Mouse (Mus musculus) liver, adult (tissue): ENCODE measurements around the gene Wdr20.

Source experiments
- GATA4 ChIP-seq: IDR thresholded peaks from 2 replicates; pipeline ENCODE4 v1.6.1; 2014; ENCODE audit warnings: mild to moderate bottlenecking, low read length; ENCODE audit not compliant: insufficient replicate concordance

The Wdr20 gene

DNA sequence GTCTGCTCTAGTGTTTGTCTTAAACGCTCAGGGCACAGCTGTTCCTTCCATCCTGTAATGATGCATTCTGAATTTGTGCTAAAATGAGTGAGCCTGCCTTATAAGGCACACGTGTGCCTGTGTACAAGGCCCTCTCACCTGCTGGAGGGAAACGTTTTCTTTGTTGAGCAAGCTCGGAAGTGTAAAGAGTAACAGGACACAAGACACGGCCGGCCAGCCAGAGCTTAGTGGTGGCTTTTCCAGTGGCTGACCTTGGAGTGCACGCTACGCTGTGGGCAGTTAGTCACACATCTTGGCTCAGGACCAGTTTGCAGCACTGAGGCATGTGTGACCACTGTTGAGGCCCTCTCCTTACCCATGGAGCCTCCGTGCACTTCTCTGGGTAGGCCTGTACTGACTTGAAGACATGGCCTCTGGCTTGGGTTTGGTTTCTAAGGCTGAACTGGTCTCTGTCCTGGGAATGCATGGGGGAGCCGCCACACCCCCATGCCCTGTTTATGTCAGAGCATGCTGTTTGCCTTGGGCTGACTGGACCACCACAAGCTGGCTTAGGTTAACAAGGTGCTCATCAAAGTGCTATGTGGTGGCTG is 60.2 kb downstream of the Wdr20 start:
- TF ChIP-seq GATA4 = no peak

DNA sequence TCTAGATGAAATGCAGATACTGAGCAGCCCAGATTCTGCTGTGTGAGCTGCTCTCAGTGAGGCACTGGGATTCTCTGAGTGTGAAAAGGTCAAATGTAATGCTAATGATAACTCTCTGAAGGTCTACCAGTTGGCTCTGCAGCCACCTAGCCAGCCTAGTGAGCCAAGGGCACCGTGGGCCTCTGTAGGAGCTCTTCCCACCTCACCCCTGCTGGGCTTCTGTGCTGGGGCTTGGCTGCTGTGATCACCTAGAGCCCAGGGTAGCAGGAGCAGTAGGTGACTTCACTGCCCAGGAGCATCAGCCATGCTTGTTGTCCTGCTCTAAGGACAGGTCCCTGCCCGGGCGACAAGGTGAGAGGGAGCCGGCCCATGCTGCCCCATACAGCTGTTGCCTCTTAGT is 61.5 kb downstream of the Wdr20 start:
- TF ChIP-seq GATA4 = no peak

DNA sequence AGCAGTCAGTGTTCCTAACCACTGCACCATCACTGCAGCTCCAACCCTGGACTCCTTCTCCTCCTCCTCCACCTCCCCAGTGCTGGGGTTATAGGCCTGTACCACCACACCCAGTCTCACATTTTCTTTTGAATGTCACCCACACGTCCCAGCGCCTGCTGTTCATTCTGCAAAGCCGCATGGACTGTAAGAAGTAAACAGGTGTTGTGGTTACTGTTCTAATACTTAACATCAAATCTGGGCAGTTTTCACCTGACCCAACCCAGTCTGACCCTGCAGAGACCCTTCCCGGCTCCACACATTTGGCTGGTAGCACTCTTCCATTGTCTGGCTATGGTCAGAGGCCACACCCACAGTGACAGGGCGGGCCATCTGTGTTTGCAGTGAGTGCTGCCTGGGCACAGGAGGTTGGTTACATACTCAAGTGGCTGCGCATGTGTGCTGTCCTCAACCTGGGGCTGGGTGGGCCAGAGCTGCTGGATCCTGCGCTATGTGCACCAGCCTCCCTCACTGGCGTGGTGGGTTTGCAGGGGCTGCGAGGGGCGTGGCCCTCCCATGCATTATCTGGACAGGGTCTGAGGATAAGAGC is 64.2 kb downstream of the Wdr20 start:
- no peak for TF ChIP-seq GATA4

DNA sequence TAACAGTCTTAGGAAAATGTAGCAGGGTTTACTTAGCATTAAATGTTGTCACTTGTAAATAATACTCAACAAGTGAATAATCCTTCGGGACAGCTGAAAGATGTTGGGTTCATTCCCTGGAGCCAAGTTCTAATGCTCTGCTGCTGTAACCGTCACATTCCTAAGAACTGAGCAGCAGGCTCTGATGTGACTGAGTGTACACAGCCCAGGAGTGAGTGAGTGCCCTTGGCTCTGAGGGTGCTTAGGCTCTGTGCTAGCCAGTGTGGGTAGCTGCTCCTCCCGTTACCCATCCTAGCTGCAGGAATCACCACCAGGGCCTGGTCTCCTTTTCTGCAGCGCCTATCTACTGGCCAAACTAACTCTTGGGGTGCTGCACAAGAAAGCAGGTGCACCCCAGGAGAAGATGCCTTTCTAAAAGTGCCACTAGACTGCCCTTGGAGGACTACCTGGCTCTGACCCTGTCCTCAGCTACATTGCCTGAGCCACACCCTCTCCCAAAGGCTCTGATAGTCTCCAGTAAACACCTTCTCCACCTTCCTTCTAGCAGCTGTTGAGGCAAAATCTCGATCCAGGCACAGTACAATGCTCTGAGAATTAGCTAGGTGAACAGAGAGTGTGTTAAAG is 65.0 kb downstream of the Wdr20 start:
- TF ChIP-seq GATA4 = no peak

DNA sequence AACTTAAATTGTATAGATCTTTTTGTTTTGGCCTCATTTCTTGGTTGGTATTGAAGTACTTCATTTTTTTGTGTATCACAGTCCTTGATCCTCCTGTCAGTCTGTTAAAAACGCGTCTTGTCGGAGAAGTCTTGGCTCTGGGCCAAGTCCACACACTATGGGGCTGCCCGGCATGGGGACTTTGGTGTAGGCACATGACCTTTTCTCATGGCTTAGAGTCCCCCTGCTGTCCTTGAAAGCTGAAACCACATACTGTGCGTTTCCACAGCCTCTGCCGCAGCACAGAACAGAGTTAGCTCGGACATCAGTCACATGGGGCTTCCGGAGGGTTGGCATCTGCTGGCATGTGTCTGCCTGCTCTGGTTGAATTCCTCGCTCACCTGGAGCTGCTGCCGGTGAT is 66.5 kb downstream of the Wdr20 start:
- TF ChIP-seq GATA4 = no peak

DNA sequence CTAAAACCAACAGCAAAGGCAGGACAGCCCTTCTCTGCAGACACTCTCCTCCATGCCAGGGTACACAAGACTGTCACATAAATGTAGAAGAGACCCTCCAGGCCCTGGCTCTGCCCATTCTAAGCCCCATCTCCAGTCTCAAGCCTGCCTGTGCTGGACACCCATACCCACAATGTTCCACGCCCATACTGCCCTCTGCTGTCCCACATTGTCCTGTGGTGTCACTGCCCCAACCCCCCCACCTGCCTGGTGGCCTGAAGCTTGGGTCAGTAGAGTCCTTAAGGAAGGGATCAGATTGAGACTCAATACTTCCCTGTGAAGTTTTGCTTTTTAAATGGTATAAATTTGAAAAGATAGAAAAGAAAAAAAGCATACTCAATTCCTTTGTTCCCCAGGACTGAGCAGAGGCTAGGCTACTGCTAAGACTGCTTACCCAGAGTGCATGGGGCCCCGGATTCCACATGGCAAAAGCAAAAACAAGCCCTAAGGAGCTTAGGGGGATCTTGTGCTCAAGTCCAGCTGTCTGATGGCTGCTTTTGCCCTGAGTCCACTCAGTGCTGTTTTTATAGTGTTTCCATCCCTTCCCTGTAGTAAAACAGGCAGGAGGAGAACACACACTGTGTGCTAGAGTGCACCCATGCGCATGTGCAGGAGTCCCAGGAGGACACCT is 68.7 kb downstream of the Wdr20 start:
- TF ChIP-seq GATA4 = no peak

DNA sequence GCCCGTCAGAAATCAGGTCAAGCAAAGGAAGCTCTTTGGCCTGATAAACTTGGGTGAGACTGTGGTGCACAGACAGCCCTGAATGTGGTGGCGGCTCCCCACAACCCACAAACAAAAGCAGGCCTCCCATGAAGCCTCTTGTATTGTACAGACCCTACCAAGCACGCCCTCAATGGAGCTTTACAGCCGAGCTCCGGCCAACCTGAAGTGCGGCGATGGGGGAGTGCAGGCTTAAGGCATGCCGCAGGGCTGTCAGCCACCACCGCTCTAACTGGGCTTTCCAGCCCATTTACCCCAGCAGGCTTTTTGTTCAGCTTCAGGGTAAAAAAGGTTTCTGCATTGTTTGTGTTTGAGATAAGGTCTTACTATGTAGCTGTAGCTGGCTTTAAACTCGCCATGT is 70.7 kb downstream of the Wdr20 start:
- TF ChIP-seq GATA4 = no peak

DNA sequence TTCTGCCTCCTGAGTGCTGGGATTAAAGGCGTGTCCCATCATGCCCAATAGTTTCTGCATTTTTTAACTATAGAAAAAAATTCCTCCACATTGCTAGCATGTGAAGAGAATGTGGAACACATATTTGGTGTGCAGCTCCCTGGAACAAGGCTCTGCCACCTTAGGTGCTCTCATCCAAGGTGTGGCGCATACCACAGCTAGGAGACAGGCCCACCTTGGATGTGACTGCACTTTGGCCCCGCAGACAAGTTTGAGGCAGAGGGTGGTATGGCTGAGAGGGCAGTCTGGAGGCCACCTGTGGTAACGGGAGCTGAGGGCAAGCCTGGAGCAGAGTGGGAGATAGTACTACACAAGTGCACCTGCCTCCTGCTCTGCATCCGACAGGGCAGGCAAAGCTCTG is 71.1 kb downstream of the Wdr20 start:
- no peak for TF ChIP-seq GATA4

DNA sequence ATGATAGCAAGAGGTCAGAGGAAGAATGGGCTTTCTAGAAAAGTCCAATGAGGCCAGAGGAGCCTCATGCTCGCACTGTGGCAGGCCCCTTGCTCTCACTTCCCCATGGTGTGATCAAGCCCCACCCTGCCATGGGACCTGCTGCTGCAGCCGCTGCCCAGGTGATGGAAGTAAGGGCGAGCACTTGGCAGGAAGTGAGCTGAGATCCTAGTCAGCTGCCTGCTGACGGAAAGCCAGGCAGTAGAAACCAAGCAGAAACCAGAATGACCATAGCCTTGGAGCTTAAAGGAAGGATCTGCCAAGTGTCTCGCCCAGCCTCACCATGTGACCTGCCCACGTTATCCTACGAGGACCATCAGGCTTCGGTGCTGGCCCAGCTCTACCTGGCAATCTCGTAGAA is 75.4 kb downstream of the Wdr20 start:
- TF ChIP-seq GATA4 = no peak

DNA sequence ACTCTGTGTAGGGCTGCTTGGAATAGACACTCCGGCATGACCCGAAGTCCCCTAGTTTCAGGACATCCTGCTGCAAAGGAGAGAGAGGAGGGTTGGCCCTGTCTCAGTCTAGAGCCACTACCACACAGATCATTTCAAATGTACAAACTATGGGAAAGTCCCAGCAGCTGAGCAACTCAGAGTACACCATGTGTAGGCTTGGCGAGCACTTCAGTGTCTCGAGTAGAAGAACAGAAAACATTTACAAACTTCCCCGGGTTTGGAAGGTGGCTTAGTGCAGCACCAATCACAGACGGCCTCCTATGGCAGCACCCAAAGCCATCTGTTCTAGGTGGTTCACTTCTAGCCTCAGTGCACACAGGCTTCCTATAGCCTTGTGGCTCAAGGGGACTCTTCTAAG is 75.9 kb downstream of the Wdr20 start:
- no peak for TF ChIP-seq GATA4

DNA sequence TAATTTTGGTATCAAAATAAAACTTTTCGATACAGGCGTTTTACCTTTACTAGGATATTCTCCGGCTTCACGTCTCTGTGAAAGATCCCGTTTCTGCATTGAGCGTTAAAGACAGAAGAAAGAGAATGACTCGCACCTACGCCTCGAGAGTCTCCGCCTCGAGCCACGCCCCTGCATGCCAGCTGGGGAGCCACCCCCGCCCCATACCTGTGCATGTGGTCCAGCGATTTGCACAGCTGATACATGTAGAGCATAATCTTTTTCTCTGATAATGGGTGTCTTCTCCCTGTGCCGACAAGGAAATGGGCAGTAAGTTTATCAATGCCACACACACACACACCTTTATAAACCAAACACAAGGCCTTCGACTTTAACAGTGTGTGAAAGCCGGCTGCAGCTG is 77.2 kb downstream of the Wdr20 start:
- no peak for TF ChIP-seq GATA4

DNA sequence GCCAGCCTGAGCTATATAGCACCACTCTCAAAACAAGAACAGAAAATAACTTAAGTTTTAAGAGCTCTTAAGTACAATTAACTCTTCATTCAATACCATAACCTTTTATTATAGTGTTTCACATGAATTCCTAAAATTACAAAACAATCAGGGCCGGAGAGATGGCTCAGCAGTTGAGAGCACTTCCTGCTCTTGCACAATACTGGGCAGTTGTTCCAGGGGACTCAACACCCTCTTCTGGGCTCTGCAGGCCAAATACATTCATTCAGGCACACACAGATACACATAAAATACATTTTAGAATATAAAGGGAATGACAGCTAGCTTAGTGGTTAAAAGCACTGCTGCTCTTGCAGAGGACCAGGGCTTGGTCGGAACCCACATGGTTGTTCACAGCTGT is 79.1 kb downstream of the Wdr20 start:
- TF ChIP-seq GATA4 = no peak

DNA sequence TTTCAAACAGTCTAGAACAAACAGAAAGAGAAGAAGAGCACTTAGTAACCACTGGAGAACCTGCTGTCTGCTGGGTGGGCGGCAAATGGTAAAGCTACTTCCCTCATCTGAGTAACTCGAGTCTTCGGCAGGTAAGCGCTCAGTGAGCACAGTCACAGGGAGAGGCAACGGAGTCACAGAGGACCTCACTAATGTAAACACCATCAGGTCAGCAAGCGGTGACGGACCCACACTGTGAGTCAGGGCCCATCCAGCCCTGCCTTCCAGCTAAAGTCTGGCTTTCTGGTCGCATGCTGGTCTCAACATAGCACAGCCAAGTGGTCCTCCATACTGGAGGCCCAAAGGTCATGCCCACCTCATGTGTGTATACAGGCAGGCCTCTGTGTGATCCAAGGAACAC is 81.6 kb downstream of the Wdr20 start:
- no peak for TF ChIP-seq GATA4

DNA sequence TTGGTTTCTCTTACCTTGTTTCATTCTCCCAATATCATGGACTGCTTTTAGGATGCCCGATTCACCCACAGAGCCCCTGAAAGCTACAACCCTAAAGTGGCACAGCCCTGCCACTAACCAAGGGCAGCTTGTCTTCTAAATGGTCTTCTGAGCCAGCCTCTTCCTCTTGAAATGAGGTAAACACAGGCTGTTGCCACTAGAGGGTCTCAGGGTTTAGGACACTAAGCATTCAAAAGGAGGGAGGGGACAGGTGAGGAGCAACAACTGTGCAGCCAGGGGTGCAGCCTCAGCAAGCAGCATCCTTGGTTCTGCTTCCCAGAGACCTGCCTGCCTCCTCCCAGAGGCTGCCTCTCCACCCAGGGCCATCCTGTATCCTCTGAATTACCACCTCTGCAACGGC is 84.0 kb downstream of the Wdr20 start:
- no peak for TF ChIP-seq GATA4

DNA sequence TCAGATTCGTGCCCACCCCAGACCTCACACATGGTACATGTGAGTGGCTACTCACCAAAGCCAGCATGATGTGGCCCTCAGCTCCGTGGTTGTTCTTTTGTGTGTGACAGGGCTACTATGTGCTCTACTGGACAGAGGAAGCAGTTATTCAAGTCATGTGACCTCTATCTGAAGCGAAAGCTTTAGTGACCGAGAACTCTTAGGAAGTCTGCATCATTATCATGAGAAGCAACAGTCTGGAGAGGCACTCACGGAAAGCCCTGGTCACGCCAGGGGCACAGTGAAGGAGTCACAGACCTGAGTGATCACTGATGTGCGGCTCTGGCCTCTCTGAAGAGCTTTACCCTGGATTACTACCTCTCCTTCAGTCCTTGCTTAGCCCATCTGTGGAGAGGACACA is 84.6 kb downstream of the Wdr20 start:
- no peak for TF ChIP-seq GATA4

DNA sequence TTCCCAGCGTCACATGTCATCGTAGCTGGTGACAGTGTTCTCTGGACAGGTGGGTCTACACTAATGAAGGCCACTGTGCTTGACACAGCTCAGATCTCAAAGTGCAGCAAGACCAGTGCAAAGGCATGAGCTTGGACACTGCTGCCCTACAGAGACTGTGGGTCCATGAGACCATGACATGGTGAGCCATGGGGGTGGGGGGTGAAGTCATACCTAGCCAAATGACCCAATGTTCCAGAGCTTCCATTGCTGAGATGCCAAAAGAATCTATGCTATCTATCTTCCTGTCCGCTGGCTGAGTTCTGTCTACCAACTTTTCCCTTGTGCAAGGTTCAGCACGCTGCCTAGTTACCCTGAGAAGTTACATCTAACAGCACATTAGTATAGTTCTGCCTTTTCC is 91.2 kb downstream of the Wdr20 start:
- no peak for TF ChIP-seq GATA4
